Mouse (Mus musculus): Measurements from ENCODE around the gene Adora1. TPM values are rescaled to one million over a fixed set of nuclear protein-coding genes. Genes with fewer than 3 reads are reported as not detected.
A peak's percentile ranks its signal among the peaks of the same experiment; 100 is the strongest.

The Adora1 gene
- polyA plus RNA-seq, 1 experiment = 1.2 TPM

GRCm38 (mm10) chr1:134194298-134195022 lies 40.8 kb downstream of the Adora1 start:
- WGBS = 82% methylated on average over 16 of the region's 16 CpGs
- Histone ChIP-seq H3K4me1 (ENCODE audit: control insufficient read depth, insufficient read depth, insufficient read length, low read length) (peaks cover 5% of the 10 kb centered on the region; the same call in 1 of the 2 replicates), H3K4me3 (ENCODE audit: low read depth, low read length) (no peak overlapping the region), H3K27me3 (ENCODE audit: control insufficient read depth, insufficient read depth, low read length) (no peaks in the 10 kb centered on the region), H3K27ac (ENCODE audit: insufficient read depth, low read depth, low read length) (no peak overlapping the region), H3K36me3 (ENCODE audit: control insufficient read depth, insufficient read depth, low read length) (no peaks in the 10 kb centered on the region)
- TF ChIP-seq POLR2A (IDR thresholded peaks at IDR 0.05; ENCODE audit: low read depth, low read length) (no peak), CTCF (IDR thresholded peaks at IDR 0.05; ENCODE audit: extremely low read depth, insufficient read length, insufficient replicate concordance, low read depth, low read length) (no peak)

- Histone ChIP-seq H3K4me3 (ENCODE audit: low read depth, low read length) (no peak overlapping the region), H3K27ac (ENCODE audit: insufficient read depth, low read depth, low read length) (no peak overlapping the region), H3K4me1 (ENCODE audit: control insufficient read depth, insufficient read depth, insufficient read length, low read length) (peaks cover 9% of the 10 kb centered on the region; the same call in 1 of the 2 replicates), H3K27me3 (ENCODE audit: control insufficient read depth, insufficient read depth, low read length) (no peaks in the 10 kb centered on the region), H3K36me3 (ENCODE audit: control insufficient read depth, insufficient read depth, low read length) (no peaks in the 10 kb centered on the region)
- no peak for TF ChIP-seq CTCF (IDR thresholded peaks at IDR 0.05; ENCODE audit: extremely low read depth, insufficient read length, insufficient replicate concordance, low read depth, low read length)
- no peak for TF ChIP-seq POLR2A (IDR thresholded peaks at IDR 0.05; ENCODE audit: low read depth, low read length)
- 65% methylated on average over 7 of the region's 7 CpGs for WGBS
These were observed 41.5 kb downstream of the Adora1 start for GRCm38 (mm10) chr1:134193674-134194197.

- Histone ChIP-seq H3K4me3 (ENCODE audit: low read depth, low read length) (no peak within 1 kb of the TSS), H3K27ac (ENCODE audit: insufficient read depth, low read depth, low read length) (no peak within 1 kb of the TSS), H3K4me1 (ENCODE audit: control insufficient read depth, insufficient read depth, insufficient read length, low read length) (peaks cover 9% of the 10 kb centered on the region; the same call in 1 of the 2 replicates), H3K36me3 (ENCODE audit: control insufficient read depth, insufficient read depth, low read length) (no peaks in the 10 kb centered on the region), H3K27me3 (ENCODE audit: control insufficient read depth, insufficient read depth, low read length) (no peaks in the 10 kb centered on the region)
- TF ChIP-seq CTCF (IDR thresholded peaks at IDR 0.05; ENCODE audit: extremely low read depth, insufficient read length, insufficient replicate concordance, low read depth, low read length) = no peak
- no peak for TF ChIP-seq POLR2A (IDR thresholded peaks at IDR 0.05; ENCODE audit: low read depth, low read length)
- 86% methylated on average over 1 of the region's 1 CpGs for WGBS
These were observed 42.1 kb downstream of the Adora1 start, which contains the start of gene Mybph for GRCm38 (mm10) chr1:134193126-134193525. Mybph (plus strand) TSS chr1:134193448.

- no peak overlapping the region for H3K4me3 ChIP-seq (ENCODE audit: low read depth, low read length)
- WGBS = 66% methylated on average over 4 of the region's 4 CpGs
- no peaks in the 10 kb centered on the region for H3K27me3 ChIP-seq (ENCODE audit: control insufficient read depth, insufficient read depth, low read length)
- TF ChIP-seq POLR2A (IDR thresholded peaks at IDR 0.05; ENCODE audit: low read depth, low read length) (no peak), CTCF (IDR thresholded peaks at IDR 0.05; ENCODE audit: extremely low read depth, insufficient read length, insufficient replicate concordance, low read depth, low read length) (no peak)
- no peak overlapping the region for H3K27ac ChIP-seq (ENCODE audit: insufficient read depth, low read depth, low read length)
- peaks cover 9% of the 10 kb centered on the region; the same call in 1 of the 2 replicates for H3K4me1 ChIP-seq (ENCODE audit: control insufficient read depth, insufficient read depth, insufficient read length, low read length)
- no peaks in the 10 kb centered on the region for H3K36me3 ChIP-seq (ENCODE audit: control insufficient read depth, insufficient read depth, low read length)
These were observed 43.2 kb downstream of the Adora1 start for GRCm38 (mm10) chr1:134192024-134192423.

- Histone ChIP-seq H3K27me3 (ENCODE audit: control insufficient read depth, insufficient read depth, low read length) (no peaks in the 10 kb centered on the region), H3K4me3 (ENCODE audit: low read depth, low read length) (no peak overlapping the region), H3K27ac (ENCODE audit: insufficient read depth, low read depth, low read length) (no peak overlapping the region), H3K36me3 (ENCODE audit: control insufficient read depth, insufficient read depth, low read length) (no peaks in the 10 kb centered on the region), H3K4me1 (ENCODE audit: control insufficient read depth, insufficient read depth, insufficient read length, low read length) (peaks cover 8% of the 10 kb centered on the region; the same call in 1 of the 2 replicates)
- WGBS = 89% methylated on average over 5 of the region's 5 CpGs
- TF ChIP-seq POLR2A (IDR thresholded peaks at IDR 0.05; ENCODE audit: low read depth, low read length) (no peak), CTCF (IDR thresholded peaks at IDR 0.05; ENCODE audit: extremely low read depth, insufficient read length, insufficient replicate concordance, low read depth, low read length) (no peak)
These were observed 44.0 kb downstream of the Adora1 start for GRCm38 (mm10) chr1:134191192-134191591.

GRCm38 (mm10) chr1:134188989-134189729 lies 46.1 kb downstream of the Adora1 start:
- WGBS = 15% methylated on average over 12 of the region's 12 CpGs
- Histone ChIP-seq H3K4me3 (ENCODE audit: low read depth, low read length) (peak overlapping the region; percentile 15; the same call in 1 of the 2 replicates), H3K27me3 (ENCODE audit: control insufficient read depth, insufficient read depth, low read length) (no peaks in the 10 kb centered on the region), H3K27ac (ENCODE audit: insufficient read depth, low read depth, low read length) (no peak overlapping the region), H3K4me1 (ENCODE audit: control insufficient read depth, insufficient read depth, insufficient read length, low read length) (peaks cover 4% of the 10 kb centered on the region; the same call in 1 of the 2 replicates), H3K36me3 (ENCODE audit: control insufficient read depth, insufficient read depth, low read length) (no peaks in the 10 kb centered on the region)
- TF ChIP-seq CTCF (IDR thresholded peaks at IDR 0.05; ENCODE audit: extremely low read depth, insufficient read length, insufficient replicate concordance, low read depth, low read length) = peak; percentile 22; the same call in 1 of the 2 replicates
- no peak for TF ChIP-seq POLR2A (IDR thresholded peaks at IDR 0.05; ENCODE audit: low read depth, low read length)

Data from small intestine, adult 2 months (tissue).